Mouse (Mus musculus): ENCODE measurements around the gene Rgs6. TPM values are rescaled to one million over a fixed set of nuclear protein-coding genes. Genes with fewer than 3 reads are reported as not detected.

The Rgs6 gene
- polyA plus RNA-seq, 1 experiment from 2014 or later = 0.36 TPM

DNA sequence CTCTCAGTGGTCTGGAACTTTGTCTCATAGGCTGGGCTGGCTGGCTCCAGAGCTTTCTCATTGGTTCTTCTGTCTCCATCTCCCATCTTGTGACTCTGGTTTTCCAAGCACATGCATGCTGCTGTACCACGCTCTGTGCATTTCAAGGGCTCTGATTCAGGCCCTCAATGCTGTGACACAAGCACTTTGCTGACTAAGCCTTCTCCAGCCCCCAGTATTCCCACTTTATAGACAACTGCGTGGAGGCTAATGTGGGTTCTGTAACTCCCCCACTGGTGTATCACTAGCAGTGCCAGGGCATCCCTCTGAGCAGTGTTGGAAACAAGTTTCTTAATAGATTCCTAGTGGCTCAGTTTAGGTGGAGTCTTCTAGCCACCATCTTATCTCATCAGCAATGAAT lies 174.0 kb downstream of the Rgs6 start:
- 57% methylated on average over 2 of the region's 2 CpGs for WGBS (ENCODE audit: insufficient replicate concordance)

DNA sequence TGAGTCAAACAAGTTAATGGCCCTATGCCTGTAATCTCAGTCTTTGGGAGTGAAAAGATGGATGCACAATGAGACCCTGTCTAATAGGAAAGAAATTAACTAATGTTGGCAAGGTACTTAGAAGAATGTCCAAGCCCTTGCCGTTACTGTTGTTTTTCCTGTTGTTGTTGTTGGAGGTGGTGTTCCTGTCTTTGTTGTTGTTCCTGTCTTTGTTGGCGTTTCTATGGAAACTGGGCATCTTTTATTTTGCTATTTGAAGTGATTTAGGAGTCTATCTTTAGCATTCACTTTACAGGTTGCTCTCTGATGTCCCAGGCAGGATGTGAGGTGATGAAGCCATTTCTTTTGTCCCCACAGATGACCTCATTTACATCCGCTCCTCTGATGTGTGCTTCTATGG lies 180.6 kb downstream of the Rgs6 start:
- DNase-seq (no peak), ATAC-seq (ENCODE audit: low read depth) (no peak)
- Histone ChIP-seq H3K36me3 (no peaks in the 10 kb centered on the region), H3K27ac (no peak overlapping the region), H3K4me2 (no peak overlapping the region), H3K9ac (no peak overlapping the region), H3K9me3 (replicated peaks) (no peaks in the 10 kb centered on the region), H3K27me3 (no peaks in the 10 kb centered on the region), H3K4me3 (replicated peaks) (no peak overlapping the region), H3K4me1 (replicated peaks) (no peaks in the 10 kb centered on the region)
- 55% methylated on average over 3 of the region's 3 CpGs for WGBS (ENCODE audit: insufficient replicate concordance)

More for the DNA sequence above, 174.0 kb downstream of the Rgs6 start:
- H3K4me3 ChIP-seq (replicated peaks) = no peak overlapping the region
- H3K4me1 ChIP-seq (replicated peaks) = no peaks in the 10 kb centered on the region
- ATAC-seq (ENCODE audit: low read depth) = no peak
- DNase-seq = no peak
- H3K27me3 ChIP-seq = no peaks in the 10 kb centered on the region
- H3K27ac ChIP-seq = no peak overlapping the region
- H3K9ac ChIP-seq = no peak overlapping the region
- no peak overlapping the region for H3K4me2 ChIP-seq
- H3K9me3 ChIP-seq (replicated peaks) = no peaks in the 10 kb centered on the region
- no peaks in the 10 kb centered on the region for H3K36me3 ChIP-seq

DNA sequence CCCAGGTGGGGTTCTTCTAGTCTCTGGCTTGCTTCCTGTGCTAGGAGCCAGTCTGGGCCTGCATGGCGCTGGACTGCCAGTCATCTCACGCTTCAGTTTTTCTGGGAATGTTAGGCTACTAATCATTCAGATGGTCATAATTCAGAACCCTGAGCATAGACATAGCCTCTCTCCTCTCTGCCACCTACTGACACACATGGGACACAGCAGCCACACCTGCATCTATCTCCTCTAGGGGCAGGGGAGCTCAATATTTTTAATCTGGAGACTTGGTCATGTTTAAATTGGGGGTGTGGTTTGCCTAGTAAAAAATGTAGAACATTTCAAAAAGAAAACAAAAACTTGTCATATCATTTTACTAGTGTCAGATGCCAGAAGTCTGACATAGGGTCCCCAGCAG lies 184.1 kb downstream of the Rgs6 start:
- Histone ChIP-seq H3K4me1 (replicated peaks) (no peaks in the 10 kb centered on the region), H3K4me2 (no peak overlapping the region), H3K27me3 (no peaks in the 10 kb centered on the region), H3K9me3 (replicated peaks) (no peaks in the 10 kb centered on the region), H3K27ac (no peak overlapping the region), H3K4me3 (replicated peaks) (no peak overlapping the region), H3K9ac (no peak overlapping the region), H3K36me3 (no peaks in the 10 kb centered on the region)
- WGBS (ENCODE audit: insufficient replicate concordance) = 76% methylated on average over 2 of the region's 2 CpGs
- ATAC-seq (ENCODE audit: low read depth) = no peak
- no peak for DNase-seq

DNA sequence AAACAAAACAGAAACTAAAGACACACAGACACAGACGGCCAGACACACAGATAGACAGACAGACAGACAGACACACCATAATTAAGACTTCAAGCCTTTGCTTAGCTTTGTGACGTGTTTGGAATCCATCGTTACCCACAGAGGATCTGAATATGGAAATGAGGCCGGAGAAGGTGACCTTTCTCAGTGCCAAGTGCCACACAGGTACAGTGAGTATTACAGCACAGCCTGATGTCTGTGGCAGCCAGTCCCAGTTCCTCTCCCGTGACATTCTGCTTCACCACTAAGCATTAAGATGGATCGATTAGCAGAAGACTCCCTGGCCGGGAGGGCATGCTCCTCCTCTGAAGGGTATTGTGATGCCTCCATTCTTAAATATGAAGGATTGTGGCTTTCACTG lies 186.5 kb downstream of the Rgs6 start:
- WGBS (ENCODE audit: insufficient replicate concordance) = 68% methylated on average over 7 of the region's 7 CpGs
- H3K27me3 ChIP-seq = no peaks in the 10 kb centered on the region
- no peak overlapping the region for H3K4me3 ChIP-seq (replicated peaks)

DNA sequence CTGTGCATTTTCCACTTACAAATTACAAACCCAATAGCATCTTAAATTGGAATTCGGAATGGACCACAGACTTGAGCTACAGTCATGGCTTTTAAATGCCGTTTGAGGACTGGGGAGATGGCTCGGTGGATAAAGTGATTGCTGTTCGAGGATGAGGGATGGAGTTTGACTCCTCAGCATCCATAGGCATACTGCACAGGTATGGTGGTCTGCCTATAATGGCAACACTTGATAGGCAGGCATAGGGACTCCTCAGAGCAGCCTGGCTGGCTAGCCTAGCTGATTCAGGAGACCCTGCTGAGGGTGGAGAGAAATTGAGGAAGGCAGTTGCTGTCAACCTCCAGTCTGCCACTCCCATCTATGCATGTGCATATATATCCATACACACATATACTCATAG lies 188.6 kb downstream of the Rgs6 start:
- H3K4me3 ChIP-seq (replicated peaks) = no peak overlapping the region
- H3K36me3 ChIP-seq = no peaks in the 10 kb centered on the region
- no peaks in the 10 kb centered on the region for H3K9me3 ChIP-seq (replicated peaks)
- no peak overlapping the region for H3K9ac ChIP-seq
- H3K27me3 ChIP-seq = no peaks in the 10 kb centered on the region
- no peak for DNase-seq
- H3K4me1 ChIP-seq (replicated peaks) = no peaks in the 10 kb centered on the region
- no peak overlapping the region for H3K27ac ChIP-seq
- ATAC-seq (ENCODE audit: low read depth) = no peak
- 61% methylated on average over 4 of the region's 4 CpGs for WGBS (ENCODE audit: insufficient replicate concordance)
- no peak overlapping the region for H3K4me2 ChIP-seq

More for the DNA sequence above, 186.5 kb downstream of the Rgs6 start:
- no peaks in the 10 kb centered on the region for H3K36me3 ChIP-seq
- ATAC-seq (ENCODE audit: low read depth) (no peak), DNase-seq (no peak)
- no peak overlapping the region for H3K9ac ChIP-seq
- H3K9me3 ChIP-seq (replicated peaks) = no peaks in the 10 kb centered on the region
- no peak overlapping the region for H3K27ac ChIP-seq
- no peaks in the 10 kb centered on the region for H3K4me1 ChIP-seq (replicated peaks)
- no peak overlapping the region for H3K4me2 ChIP-seq

DNA sequence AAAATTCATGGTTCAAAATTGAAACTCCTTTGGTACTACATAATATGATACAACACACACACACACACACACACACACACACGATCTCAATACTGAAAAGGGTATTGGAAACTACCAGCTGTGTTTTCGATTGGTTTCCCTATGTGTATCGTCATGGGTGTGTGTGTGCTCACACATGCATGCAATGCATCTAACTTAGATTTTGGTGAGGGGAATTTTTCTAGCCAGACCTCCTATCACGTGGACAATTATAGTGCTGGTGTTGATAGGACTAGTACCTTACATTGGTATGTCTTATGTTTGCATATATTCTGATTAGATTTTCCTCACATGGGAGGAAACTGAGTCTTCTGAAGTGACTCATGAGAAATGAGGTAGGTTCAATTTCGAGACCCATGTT lies 192.8 kb downstream of the Rgs6 start:
- H3K36me3 ChIP-seq = no peaks in the 10 kb centered on the region
- no peak overlapping the region for H3K27ac ChIP-seq
- H3K9me3 ChIP-seq (replicated peaks) = no peaks in the 10 kb centered on the region
- H3K4me2 ChIP-seq = no peak overlapping the region
- no peak overlapping the region for H3K4me3 ChIP-seq (replicated peaks)
- 66% methylated on average over 5 of the region's 5 CpGs for WGBS (ENCODE audit: insufficient replicate concordance)
- DNase-seq (no peak), ATAC-seq (ENCODE audit: low read depth) (no peak)
- H3K27me3 ChIP-seq = no peaks in the 10 kb centered on the region
- H3K9ac ChIP-seq = no peak overlapping the region
- H3K4me1 ChIP-seq (replicated peaks) = no peaks in the 10 kb centered on the region

DNA sequence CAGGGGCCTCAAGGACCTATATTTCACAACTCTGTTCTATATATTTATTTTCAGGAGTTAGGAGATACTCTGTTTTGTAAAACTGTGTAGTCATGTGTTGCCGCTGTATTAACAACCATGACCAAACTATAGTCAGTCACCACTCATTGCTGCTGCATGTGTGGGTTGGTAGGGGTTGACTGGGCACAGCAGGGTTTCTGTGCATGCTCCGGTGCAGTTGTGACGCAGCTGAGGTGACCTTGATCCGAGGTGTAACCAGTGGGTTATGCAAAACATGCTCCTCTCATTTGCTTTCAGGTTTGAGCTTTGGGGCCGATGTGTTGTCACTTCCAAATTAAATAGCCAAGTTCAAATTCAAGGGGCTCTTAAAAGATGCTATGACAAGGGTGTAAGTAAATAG lies 193.3 kb downstream of the Rgs6 start:
- H3K4me3 ChIP-seq (replicated peaks) = no peak overlapping the region
- ATAC-seq (ENCODE audit: low read depth) (no peak), DNase-seq (no peak)
- H3K4me2 ChIP-seq = no peak overlapping the region
- no peaks in the 10 kb centered on the region for H3K9me3 ChIP-seq (replicated peaks)
- H3K27ac ChIP-seq = no peak overlapping the region
- 64% methylated on average over 5 of the region's 5 CpGs for WGBS (ENCODE audit: insufficient replicate concordance)
- H3K36me3 ChIP-seq = no peaks in the 10 kb centered on the region
- H3K9ac ChIP-seq = no peak overlapping the region
- no peaks in the 10 kb centered on the region for H3K27me3 ChIP-seq
- H3K4me1 ChIP-seq (replicated peaks) = no peaks in the 10 kb centered on the region

DNA sequence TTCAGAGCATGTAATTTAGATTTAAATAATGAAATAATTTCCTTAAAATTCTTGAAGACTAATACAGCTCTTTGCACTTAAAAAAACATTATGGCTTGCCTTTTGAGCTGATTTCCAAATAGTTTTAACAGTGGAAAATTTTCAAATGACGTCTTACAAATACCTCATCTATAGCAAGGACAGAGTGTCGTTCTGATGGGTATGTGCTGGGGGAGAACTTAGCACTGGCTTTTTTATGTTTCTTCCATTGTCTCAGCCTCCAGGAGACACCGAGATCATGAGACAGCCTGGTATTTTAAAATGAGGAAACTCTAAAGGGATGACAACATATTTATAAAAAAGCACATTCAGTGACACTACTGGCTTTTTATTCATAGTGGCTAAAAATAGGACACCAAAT lies 204.0 kb downstream of the Rgs6 start:
- no peak overlapping the region for H3K9ac ChIP-seq
- DNase-seq (no peak), ATAC-seq (ENCODE audit: low read depth) (no peak)
- 75% methylated on average over 3 of the region's 3 CpGs for WGBS (ENCODE audit: insufficient replicate concordance)
- no peak overlapping the region for H3K4me3 ChIP-seq (replicated peaks)
- no peaks in the 10 kb centered on the region for H3K9me3 ChIP-seq (replicated peaks)
- H3K36me3 ChIP-seq = no peaks in the 10 kb centered on the region
- H3K4me1 ChIP-seq (replicated peaks) = no peaks in the 10 kb centered on the region
- H3K27me3 ChIP-seq = no peaks in the 10 kb centered on the region
- H3K4me2 ChIP-seq = no peak overlapping the region
- no peak overlapping the region for H3K27ac ChIP-seq

DNA sequence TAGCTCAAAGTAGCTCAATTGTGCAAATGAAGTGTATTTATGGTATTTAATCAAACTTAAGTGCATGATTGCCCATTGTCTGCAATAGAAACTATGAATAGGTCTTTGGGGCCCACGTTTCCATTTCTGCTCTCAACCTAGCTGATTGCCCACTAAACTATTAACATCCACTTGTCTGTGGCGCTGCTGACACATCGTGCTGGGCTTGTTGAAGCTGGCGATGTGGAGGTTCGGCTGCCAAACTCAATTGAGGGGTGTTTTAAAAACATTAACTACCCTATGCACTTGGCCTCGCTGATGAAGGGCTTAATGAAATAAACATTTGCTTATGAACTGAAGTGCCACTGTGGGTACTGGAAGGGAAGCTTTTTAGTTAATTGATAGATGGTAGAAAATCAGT lies 211.8 kb downstream of the Rgs6 start:
- ATAC-seq (ENCODE audit: low read depth) (no peak), DNase-seq (no peak)
- 67% methylated on average over 6 of the region's 6 CpGs for WGBS (ENCODE audit: insufficient replicate concordance)
- H3K4me3 ChIP-seq (replicated peaks) = no peak overlapping the region
- no peak overlapping the region for H3K9ac ChIP-seq
- no peaks in the 10 kb centered on the region for H3K27me3 ChIP-seq
- no peaks in the 10 kb centered on the region for H3K36me3 ChIP-seq
- H3K4me2 ChIP-seq = no peak overlapping the region
- no peak overlapping the region for H3K27ac ChIP-seq
- H3K9me3 ChIP-seq (replicated peaks) = no peaks in the 10 kb centered on the region
- no peaks in the 10 kb centered on the region for H3K4me1 ChIP-seq (replicated peaks)

DNA sequence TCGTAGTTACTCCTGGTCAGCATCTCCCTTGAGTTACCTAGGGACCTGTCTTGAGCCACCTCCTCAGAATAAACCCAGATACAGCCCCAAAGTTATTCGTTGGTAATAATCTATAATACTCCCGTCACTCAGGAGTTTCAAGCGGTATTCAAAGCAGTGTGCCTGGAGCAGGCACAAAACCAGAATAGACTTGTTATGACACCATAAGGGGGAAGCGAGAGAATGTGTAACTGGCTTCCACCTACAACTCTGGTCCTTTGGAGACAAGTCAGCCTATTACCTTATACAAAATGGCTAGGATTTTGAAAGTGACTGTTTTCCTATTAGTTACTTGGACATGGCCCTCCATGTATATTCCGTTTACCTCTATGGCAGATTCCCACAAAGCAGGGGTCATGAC lies 213.6 kb downstream of the Rgs6 start:
- ATAC-seq (ENCODE audit: low read depth) (no peak), DNase-seq (no peak)
- no peak overlapping the region for H3K9ac ChIP-seq
- no peak overlapping the region for H3K27ac ChIP-seq
- H3K4me1 ChIP-seq (replicated peaks) = no peaks in the 10 kb centered on the region
- H3K4me2 ChIP-seq = no peak overlapping the region
- H3K36me3 ChIP-seq = no peaks in the 10 kb centered on the region
- 71% methylated on average over 6 of the region's 6 CpGs for WGBS (ENCODE audit: insufficient replicate concordance)
- no peak overlapping the region for H3K4me3 ChIP-seq (replicated peaks)
- H3K9me3 ChIP-seq (replicated peaks) = no peaks in the 10 kb centered on the region
- no peaks in the 10 kb centered on the region for H3K27me3 ChIP-seq

DNA sequence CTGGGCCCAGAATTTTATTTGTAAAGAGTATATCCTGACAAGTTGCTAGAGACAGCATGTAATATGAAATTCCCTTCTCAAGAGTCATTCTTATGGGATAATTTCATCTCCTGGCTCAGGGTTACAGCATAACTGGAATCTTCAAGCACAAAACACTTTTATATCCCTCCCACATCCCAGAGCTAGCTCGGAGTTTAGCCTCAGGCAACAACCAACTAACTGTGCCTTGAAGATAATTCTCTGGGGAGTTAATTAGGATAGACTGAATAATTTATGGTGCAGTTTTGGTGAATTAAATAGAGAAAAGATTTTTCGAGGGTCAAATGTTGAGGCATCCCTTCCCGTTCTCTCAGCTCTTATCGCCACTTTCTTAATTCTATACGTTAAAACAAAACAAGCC lies 214.6 kb downstream of the Rgs6 start:
- H3K4me1 ChIP-seq (replicated peaks) = no peaks in the 10 kb centered on the region
- H3K4me3 ChIP-seq (replicated peaks) = no peak overlapping the region
- H3K36me3 ChIP-seq = no peaks in the 10 kb centered on the region
- no peaks in the 10 kb centered on the region for H3K9me3 ChIP-seq (replicated peaks)
- no peak overlapping the region for H3K27ac ChIP-seq
- H3K4me2 ChIP-seq = no peak overlapping the region
- DNase-seq = no peak
- WGBS (ENCODE audit: insufficient replicate concordance) = 71% methylated on average over 5 of the region's 5 CpGs
- H3K9ac ChIP-seq = no peak overlapping the region
- ATAC-seq (ENCODE audit: low read depth) = no peak
- H3K27me3 ChIP-seq = no peaks in the 10 kb centered on the region

DNA sequence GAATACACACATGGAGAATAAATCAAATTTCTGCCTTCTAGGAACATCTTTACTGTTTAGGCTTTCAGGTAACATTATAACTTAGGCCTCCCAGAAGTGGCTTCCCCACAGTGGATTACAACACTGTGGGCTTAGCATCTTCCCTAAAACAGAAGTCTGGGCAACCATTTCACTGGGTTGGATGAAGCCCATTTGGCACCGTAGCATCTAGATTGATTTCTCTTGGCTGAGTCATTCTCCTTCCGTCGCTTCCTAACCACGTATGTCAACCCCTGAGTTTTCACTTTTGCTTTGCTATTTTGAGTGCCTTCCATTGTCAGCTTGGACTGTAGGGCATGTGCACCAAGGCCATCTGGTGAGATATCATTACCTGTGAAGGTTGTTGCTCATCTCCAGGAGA lies 217.1 kb downstream of the Rgs6 start:
- WGBS (ENCODE audit: insufficient replicate concordance) = 77% methylated on average over 4 of the region's 4 CpGs
- H3K27me3 ChIP-seq = no peaks in the 10 kb centered on the region
- H3K9me3 ChIP-seq (replicated peaks) = no peaks in the 10 kb centered on the region
- H3K36me3 ChIP-seq = no peaks in the 10 kb centered on the region
- H3K9ac ChIP-seq = no peak overlapping the region
- no peaks in the 10 kb centered on the region for H3K4me1 ChIP-seq (replicated peaks)
- H3K27ac ChIP-seq = no peak overlapping the region
- H3K4me2 ChIP-seq = no peak overlapping the region
- DNase-seq (no peak), ATAC-seq (ENCODE audit: low read depth) (no peak)
- no peak overlapping the region for H3K4me3 ChIP-seq (replicated peaks)

DNA sequence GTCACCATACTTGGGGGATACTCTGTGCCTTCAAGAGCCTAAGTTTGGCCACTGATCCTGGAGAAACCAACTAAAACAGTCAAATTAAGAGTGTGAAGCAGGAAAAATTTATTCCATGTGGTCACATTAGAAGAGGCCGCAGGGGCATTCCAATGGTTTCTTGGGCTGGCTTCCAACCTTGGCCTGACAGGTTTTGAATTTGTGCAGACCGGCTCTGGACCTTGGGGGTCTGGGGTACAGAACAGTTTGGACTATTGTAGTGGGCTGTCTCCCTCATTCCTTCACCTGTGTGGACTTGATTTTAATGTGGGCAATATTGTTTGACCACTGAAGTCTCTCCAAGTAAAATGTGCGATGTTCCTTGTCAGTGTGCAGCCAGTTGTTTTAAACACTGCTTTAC lies 222.5 kb downstream of the Rgs6 start:
- WGBS (ENCODE audit: insufficient replicate concordance) = 77% methylated on average over 3 of the region's 3 CpGs
- Histone ChIP-seq H3K4me3 (replicated peaks) (no peak overlapping the region), H3K27ac (no peak overlapping the region), H3K27me3 (no peaks in the 10 kb centered on the region), H3K9ac (no peak overlapping the region), H3K9me3 (replicated peaks) (no peaks in the 10 kb centered on the region), H3K4me2 (no peak overlapping the region), H3K4me1 (replicated peaks) (no peaks in the 10 kb centered on the region), H3K36me3 (no peaks in the 10 kb centered on the region)
- ATAC-seq (ENCODE audit: low read depth) = no peak
- DNase-seq = no peak
